Mouse (Mus musculus) thymus, adult 2 months (tissue): Measurements from ENCODE around the gene Ypel1. TPM values are rescaled to one million over a fixed set of nuclear protein-coding genes. Genes with fewer than 3 reads are reported as not detected.

Experiments
- DNase-seq: peaks from one replicate; pipeline ENCODE4 v3.0.0; 2021
- H3K27ac ChIP-seq: fragments of 200-500 bp; 2 replicates; pipeline ENCODE4 v1.5.1; 2012; ENCODE audit warnings: low read length, control low read depth; ENCODE audit not compliant: control insufficient read depth, insufficient read depth
- H3K27me3 ChIP-seq: fragments of 200-500 bp; 2 replicates; pipeline ENCODE4 v1.6.1; 2012; ENCODE audit warnings: mild to moderate bottlenecking, low read length, moderate library complexity, mixed read lengths; ENCODE audit not compliant: control insufficient read depth, insufficient read depth
- H3K36me3 ChIP-seq: fragments of 200-500 bp; 2 replicates; pipeline ENCODE4 v1.6.1; 2012; ENCODE audit warnings: mild to moderate bottlenecking, low read length, moderate library complexity; ENCODE audit not compliant: control insufficient read depth, insufficient read depth
- H3K4me1 ChIP-seq: fragments of 200-500 bp; replicated peaks from 2 replicates; pipeline ENCODE4 v1.6.1; 2012; ENCODE audit warnings: low read length; ENCODE audit not compliant: control insufficient read depth, insufficient read depth
- H3K4me3 ChIP-seq: fragments of 200-500 bp; 2 replicates; pipeline ENCODE4 v1.5.1; 2012; ENCODE audit warnings: mild to moderate bottlenecking, low read length, control low read depth, moderate library complexity; ENCODE audit not compliant: control insufficient read depth, insufficient read depth
- CTCF ChIP-seq: fragments of 200-500 bp; IDR thresholded peaks from 2 replicates; pipeline ENCODE4 v1.5.1; 2012; ENCODE audit warnings: mild to moderate bottlenecking, control low read depth, low read length, moderate library complexity, borderline replicate concordance; ENCODE audit not compliant: control insufficient read depth, poor library complexity, insufficient read depth; ENCODE audit errors: extremely low read depth
- POLR2A ChIP-seq: fragments of 200-500 bp; IDR thresholded peaks from 2 replicates; pipeline ENCODE4 v1.6.1; 2012; ENCODE audit warnings: mild to moderate bottlenecking, low read length, control low read depth, moderate library complexity; ENCODE audit not compliant: control insufficient read depth, poor library complexity, insufficient read depth; ENCODE audit errors: extremely low read depth
- WGBS: fragments of 180-500 bp; shearing (Covaris S2); methylation state at CpG from one replicate; pipeline ENCODE4 v1.1.7; 2018; 5-methylcytosine and 5-hydroxymethylcytosine counted together
- polyA plus RNA-seq: library from polyadenylated mRNA; depleted of rRNA; stranded (reverse); fragments of >200 nt; gene quantifications from 2 replicates; pipeline ENCODE4 v1.2.3, GENCODE M21; 2012

Gene Ypel1
- polyA plus RNA-seq, 1 experiment = 3.8 TPM

- TF ChIP-seq CTCF (no peak), POLR2A (no peak)
- DNase-seq = no peak
- Histone ChIP-seq H3K27ac (no peak overlapping the region), H3K4me1 (peaks cover 3% of the 10 kb centered on the region), H3K36me3 (no peaks in the 10 kb centered on the region), H3K4me3 (no peak overlapping the region), H3K27me3 (no peaks in the 10 kb centered on the region)
- 95% methylated on average over 7 of the region's 7 CpGs for WGBS
Observed at GRCm38 (mm10) chr16:17073000-17073399, 3.5 kb downstream of the Ypel1 start.

GRCm38 (mm10) chr16:17076301-17076700 lies 6.8 kb downstream of the Ypel1 start:
- DNase-seq = no peak
- WGBS = 97% methylated on average over 2 of the region's 2 CpGs
- TF ChIP-seq CTCF (no peak), POLR2A (no peak)

GRCm38 (mm10) chr16:17076869-17077268 lies 7.4 kb downstream of the Ypel1 start:
- no peak for TF ChIP-seq CTCF
- TF ChIP-seq POLR2A = no peak
- Histone ChIP-seq H3K4me3 (no peak overlapping the region), H3K27ac (no peak overlapping the region), H3K27me3 (no peaks in the 10 kb centered on the region), H3K36me3 (no peaks in the 10 kb centered on the region), H3K4me1 (no peaks in the 10 kb centered on the region)
- no peak for DNase-seq

More at GRCm38 (mm10) chr16:17076301-17076700, 6.8 kb downstream of the Ypel1 start:
- Histone ChIP-seq H3K4me3 (no peak overlapping the region), H3K27ac (no peak overlapping the region), H3K4me1 (no peaks in the 10 kb centered on the region), H3K36me3 (no peaks in the 10 kb centered on the region), H3K27me3 (no peaks in the 10 kb centered on the region)

- no peak overlapping the region for H3K27ac ChIP-seq
- DNase-seq = no peak
- WGBS = 92% methylated on average over 7 of the region's 7 CpGs
Observed at GRCm38 (mm10) chr16:17078101-17078500, 8.6 kb downstream of the Ypel1 start.

GRCm38 (mm10) chr16:17082121-17082792 lies 12.8 kb downstream of the Ypel1 start:
- 93% methylated on average over 6 of the region's 6 CpGs for WGBS
- Histone ChIP-seq H3K27ac (no peak overlapping the region), H3K36me3 (peaks cover 18% of the 10 kb centered on the region), H3K4me1 (no peaks in the 10 kb centered on the region), H3K27me3 (no peaks in the 10 kb centered on the region), H3K4me3 (no peak overlapping the region)
- TF ChIP-seq POLR2A (no peak), CTCF (no peak)
- DNase-seq = no peak

More at GRCm38 (mm10) chr16:17078101-17078500, 8.6 kb downstream of the Ypel1 start:
- no peak for TF ChIP-seq POLR2A
- TF ChIP-seq CTCF = no peak
- Histone ChIP-seq H3K27me3 (no peaks in the 10 kb centered on the region), H3K4me1 (no peaks in the 10 kb centered on the region), H3K36me3 (no peaks in the 10 kb centered on the region; the same call in 1 of the 2 replicates), H3K4me3 (no peak overlapping the region)

GRCm38 (mm10) chr16:17085636-17086035 lies 16.1 kb downstream of the Ypel1 start:
- no peak for DNase-seq
- H3K27ac ChIP-seq = no peak overlapping the region
- no peaks in the 10 kb centered on the region for H3K27me3 ChIP-seq
- WGBS = 95% methylated on average over 4 of the region's 4 CpGs
- no peak for TF ChIP-seq CTCF
- no peak for TF ChIP-seq POLR2A
- no peaks in the 10 kb centered on the region for H3K4me1 ChIP-seq
- H3K4me3 ChIP-seq = no peak overlapping the region
- H3K36me3 ChIP-seq = peaks cover 52% of the 10 kb centered on the region
